Mouse (Mus musculus) CD4-positive helper T cell, adult 2 months (primary cell): Measurements from ENCODE around the gene Dpp10.

Source experiments
- DNase-seq: peaks from one replicate; pipeline ENCODE4 v3.0.0-alpha.2; 2012; ENCODE audit warnings: low read depth, missing footprints, low spot score

The Dpp10 gene

DNA sequence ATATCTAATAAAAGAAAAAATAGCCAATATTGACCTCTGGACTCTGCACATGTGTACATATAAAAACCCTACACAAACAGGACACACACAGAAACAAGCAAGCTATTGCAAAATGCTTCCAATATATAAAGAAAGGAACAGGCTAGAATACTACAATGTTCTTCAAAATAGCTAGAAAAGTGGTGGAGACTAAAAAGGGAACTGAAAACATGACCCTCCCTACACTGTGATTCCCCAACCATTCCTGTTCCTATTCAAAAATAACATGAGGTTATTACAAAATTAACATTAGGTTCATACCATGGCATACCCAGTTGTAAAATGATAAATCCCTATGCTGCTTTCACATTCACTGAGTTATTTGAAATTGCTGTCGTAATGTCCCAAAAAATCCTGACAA, 125.8 kb downstream of the Dpp10 start:
- no peak for DNase-seq

DNA sequence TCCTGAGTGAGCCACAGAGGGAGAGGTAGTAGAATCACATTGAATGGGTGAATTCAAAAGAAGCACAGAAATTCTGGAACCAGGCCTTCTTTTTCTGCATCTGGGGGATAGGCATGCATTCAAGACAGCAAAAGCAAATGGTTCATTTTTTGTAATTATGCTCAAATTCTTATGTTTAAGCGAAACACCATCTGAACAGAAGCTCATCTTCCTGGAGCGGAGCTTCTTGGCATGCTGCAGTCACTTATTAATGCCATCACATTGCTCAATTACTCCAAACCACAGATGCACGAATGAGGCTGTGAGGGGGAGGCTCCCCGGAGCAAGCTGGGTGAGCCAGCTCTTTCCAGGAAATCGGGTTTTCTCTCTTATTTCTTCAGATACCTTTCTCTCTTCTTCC, 142.7 kb downstream of the Dpp10 start:
- DNase-seq = no peak

DNA sequence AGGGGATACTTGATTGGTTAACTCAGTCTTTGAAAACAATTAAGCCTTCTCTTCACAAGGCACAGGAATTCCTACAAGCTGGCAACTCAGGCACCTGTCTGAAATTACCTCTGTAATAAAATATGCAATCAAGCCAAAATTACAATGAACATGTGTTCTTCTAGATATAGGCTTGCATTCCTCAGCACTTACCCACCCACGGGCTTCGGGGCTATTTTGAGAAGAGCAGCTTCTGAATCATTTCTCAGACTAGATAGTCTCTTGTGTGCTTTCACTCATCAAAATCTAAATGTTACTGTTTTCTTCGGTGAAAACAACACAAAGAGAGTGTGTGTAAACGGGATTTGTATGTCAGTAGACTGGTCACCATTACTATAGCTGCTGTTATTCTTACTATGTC, 144.1 kb downstream of the Dpp10 start:
- DNase-seq = no peak

DNA sequence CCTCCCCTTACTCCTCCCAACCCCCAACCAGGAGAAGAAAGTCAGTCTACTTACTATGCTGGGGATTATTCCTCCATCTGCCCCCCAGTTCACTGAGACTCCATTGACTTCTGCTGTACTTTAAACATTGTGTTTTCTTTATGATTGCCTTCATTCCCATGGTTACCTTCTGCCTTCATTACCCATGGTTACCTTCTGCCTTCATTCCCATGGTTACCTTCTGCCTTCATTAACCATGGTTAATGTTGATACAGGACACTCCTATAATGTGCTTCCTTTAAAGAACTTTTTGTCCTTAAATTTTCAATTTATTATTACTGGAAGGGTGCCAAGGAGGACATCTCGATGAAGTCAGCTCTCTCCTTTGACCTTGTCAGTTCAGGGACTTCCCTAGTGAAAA, 158.1 kb downstream of the Dpp10 start:
- DNase-seq = no peak

DNA sequence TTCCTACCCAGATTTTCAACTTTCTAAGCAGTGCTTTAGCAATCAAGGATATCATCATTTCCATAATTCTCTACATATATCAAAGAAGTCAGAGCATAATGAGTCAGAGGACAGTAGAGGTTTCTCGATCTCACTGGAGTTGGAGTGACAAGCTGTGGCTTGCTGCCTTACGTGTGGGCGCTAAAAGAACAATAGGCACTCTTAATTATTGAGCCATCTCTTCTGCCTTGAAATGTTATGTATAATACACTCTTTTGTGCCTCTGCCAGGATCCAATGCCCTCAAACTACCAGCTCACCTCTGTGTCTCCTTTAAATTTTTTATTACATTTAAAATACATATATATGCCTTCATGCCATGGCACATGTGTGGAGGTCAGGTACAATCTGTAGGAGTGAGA, 198.5 kb downstream of the Dpp10 start:
- no peak for DNase-seq

DNA sequence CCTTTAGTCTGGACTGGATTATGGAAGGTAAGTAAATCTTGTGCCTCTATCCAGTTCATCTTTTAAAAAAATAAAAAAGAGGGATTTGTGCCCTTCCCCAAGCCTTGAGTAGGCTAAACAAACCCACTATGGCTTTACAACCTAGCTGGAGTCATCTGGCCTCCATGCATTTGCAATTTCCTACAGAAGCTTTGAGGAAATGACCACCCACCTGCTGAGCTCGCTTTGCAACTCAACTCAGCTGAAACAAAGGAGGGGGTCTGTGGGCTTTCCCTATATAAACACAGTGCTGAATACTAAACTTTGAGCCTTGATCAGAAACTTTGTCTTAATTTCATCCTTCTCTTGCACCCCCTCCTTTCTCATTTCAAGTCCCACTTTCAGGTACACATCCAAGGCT, 244.2 kb downstream of the Dpp10 start:
- DNase-seq = no peak

DNA sequence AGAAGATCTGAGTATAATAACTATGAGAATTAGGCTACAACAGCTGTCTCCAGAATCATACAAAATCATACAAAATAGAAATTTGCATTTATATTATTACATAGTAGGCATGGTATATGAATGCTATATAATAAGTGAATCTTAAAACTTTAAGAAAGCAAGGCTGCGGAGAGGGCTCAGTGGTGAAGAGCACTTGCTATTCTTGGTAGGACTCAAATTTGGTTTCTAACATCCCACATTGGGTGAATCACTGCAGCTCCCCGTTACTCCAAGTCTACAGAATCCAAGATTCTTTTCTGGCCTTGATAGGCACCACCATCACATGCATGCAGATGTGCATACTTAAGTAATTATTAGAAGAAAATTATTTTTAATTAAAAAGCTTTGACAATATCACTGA, 279.8 kb downstream of the Dpp10 start:
- DNase-seq = no peak

DNA sequence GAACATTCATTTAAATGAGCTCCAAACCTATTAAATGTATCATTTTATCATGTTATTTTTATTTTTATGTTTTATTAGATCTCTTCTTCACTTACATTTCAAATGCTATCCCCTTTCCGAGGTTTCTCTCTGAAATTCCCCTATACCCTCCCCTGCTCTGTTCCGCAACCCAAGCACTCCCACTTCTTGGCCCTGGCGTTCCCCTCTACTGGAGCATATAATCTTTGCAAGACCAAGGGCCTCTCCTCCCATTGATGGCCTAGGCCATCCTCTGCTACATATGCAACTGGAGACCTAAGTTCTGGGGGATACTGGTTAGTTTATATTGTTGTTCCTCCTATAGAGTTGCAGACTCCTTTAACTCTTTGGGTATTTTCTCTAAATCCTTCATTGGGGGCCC, 283.1 kb downstream of the Dpp10 start:
- DNase-seq = no peak

DNA sequence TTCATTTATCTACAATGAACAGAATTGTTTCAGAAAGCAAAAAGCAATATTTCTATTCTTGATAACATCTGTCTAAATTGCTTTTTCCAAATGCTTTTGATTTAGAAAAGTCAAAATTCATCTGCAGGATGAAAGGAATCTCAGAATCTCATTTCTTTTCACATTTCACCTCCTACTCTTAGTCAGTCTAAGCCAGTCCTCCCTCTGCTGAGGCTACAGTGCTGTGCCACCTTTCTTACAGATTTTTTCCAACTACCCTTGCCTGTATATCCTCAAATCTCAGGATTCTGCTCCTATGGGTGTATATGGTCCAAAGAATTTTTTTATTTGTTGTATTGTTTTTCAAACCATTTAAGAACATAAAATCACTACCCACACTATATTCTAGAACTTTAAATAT, 289.3 kb downstream of the Dpp10 start:
- DNase-seq = no peak

DNA sequence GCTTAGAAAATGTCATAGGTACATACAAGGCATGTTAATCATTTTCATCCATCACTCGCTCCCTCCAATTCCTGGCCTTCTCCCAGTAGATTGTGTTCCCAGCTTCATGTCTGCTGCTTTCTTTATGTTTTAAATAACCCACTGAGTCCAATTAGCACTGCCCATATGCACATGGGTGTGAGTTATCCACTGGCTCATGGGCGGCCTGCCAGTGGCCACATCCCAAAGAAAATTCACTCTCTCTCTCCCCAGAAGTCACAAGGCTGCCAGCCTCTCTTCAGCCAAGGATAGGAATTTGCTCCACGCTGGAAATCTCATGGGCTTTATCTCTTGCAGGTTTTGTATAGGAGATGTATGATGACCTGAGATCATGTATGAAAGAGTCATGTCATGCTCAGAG, 338.1 kb downstream of the Dpp10 start:
- DNase-seq = no peak

DNA sequence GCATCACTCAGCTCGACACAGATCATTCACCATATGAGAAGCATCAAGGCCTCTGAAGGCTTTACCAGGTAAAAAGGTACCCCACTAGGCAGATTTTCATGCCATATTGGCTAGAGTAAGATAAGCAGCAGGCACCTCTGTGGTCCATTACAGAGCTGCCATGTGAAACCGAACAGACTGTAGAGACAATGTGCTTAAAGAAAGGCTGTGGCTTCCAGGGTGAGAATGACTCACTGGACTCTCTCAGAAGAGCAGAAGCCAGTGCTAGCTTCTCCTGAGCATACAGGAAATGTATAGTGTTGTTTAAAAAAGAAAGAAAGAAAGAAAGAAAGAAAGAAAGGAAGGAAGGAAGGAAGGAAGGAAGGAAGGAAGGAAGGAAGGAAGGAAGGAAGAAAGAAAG, 386.9 kb downstream of the Dpp10 start:
- no peak for DNase-seq

DNA sequence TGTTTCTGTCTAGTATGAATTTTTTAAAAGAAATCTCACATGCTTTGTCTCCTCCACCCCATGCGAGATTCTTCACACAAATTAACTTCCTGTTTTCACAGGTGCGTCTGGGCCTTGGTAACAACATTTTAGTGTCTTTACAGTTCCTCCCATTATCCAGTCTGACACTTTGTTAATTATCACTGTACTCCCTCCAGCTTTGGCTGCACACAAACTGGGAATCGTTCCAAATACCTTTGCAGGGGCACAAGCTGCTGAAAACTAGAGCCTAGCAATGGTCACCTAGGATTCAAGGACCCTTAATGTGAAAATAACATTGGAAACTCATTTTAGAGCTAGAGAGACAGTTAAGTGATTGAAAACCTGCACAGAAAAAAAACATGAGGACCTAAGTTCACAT, 388.8 kb downstream of the Dpp10 start:
- DNase-seq = no peak

DNA sequence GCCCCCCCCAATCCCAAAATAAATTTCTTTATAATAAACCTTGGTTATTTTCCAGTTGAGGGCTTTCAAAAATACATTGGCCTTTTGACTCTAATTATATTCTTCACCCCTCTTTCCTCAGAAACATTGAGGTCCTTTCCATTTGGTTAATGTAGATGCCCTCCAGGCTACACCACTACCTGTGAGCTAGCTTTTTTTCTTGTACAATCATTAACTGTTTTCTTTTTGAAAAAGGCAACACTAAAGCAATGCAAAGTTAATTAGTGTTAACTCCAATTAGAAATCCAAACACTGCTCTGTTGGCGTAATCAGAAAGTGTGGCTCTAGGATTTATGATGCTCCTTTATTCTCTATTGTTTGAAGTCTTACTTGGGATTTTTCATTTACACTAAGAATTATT, 407.5 kb downstream of the Dpp10 start:
- DNase-seq = no peak

DNA sequence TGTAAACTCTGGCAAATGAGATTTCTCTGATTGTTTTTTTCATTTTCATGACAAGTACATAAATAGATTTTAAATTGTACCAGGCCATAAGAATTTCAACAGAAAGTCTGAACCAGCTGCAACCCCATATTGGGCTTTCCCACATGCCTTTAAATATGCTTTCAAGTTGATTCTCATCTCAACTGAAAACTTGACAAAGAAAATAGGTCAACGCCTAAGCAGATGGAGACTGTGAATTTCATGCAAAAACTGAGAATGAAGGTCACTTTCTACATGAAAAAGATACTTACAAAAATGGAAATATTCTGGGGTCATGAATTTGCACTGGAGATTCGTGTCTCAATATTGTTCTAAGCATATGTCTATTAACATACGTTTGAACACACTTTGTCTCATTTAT, 417.1 kb downstream of the Dpp10 start:
- DNase-seq = no peak

DNA sequence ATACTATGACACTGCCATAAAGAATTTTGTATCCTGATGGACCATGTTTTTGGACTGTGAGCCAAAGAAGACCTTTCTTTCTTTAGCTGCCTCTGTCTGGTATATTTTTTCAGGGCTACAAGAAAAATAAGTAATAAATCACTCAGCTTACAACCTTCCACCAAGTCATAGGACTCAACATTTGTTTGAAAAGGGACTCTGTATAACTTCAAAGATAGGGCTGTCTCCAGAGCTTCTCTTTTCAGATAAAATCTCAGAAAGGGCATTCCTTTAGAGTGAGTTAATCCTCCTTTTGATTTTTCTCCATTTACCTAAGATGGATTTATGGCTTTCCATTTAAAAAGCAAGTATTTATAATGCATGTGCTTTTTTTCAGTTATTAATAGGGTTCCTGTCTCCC, 460.5 kb downstream of the Dpp10 start:
- no peak for DNase-seq

DNA sequence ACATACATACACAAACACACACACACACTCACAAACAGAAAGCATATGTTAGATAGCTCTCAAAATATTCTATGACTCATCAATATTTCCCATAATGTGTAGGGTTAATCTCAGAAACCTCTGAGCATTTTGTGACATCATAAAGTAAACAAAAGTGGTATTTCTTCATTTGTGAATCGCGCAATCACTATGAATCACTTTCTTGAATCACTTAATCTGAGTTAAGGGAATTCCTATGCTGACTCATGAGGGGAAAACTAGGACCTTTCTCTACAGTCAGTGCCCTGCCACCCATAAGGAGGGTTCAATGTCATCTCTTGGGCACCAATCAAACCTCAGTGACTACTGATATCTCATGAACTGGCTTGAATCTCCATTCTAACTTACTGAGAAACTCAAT, 465.2 kb downstream of the Dpp10 start:
- no peak for DNase-seq

DNA sequence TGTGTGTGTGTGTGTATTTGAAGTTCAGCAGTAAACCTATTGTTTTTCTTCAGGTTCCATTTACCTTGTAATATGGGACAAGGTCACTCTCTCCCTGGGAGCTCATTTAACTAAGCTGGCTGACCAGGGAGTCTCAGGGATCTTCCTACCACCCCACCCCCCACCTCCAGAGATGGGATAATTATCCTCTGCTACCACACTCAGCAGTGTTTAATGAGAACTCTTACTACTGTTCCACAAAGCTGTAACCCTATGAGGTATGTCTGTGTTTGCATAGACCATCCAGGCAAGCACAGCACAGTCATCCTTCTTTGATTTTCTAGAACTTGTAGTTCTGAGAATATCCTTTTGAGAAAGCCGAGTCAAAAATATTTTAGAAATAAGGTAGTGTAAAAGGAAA, 471.6 kb downstream of the Dpp10 start:
- no peak for DNase-seq

DNA sequence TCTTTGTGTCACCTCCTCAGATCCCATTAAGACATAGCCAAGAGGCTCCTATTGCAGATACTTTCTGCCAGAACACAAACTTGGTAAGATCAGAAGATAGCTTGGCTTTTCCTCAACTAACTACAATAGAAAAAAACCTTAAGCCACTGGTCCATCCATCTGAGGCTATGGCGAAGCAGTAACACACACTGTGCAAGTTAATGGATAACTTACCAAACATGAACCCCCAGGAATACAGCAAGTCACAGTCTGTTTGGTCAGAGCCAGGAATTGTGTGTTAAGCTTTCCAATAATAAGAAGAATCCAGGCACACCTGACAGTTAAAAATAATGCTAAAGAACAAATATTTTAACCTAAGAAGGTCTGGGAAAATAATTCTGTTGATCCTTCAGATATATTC, 502.9 kb downstream of the Dpp10 start:
- no peak for DNase-seq

DNA sequence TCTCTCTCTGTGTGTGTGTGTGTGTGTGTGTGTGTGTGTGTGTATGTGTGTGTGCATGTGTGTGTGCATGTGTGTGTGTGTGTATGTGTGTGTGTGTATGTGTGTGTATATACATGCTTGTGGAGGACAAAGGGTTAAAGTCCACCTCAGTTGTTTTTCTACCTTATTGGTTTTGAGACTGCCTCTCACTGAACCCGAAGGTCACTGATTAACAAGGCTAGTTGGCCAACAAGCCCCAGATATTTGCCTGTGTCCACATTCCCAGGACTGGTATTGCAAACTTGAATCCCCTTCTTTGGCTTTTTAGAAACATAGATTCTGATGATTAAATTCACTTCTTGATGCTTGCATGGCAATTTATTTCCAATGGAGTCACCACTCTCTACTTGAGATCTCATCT, 577.6 kb downstream of the Dpp10 start:
- DNase-seq = no peak

DNA sequence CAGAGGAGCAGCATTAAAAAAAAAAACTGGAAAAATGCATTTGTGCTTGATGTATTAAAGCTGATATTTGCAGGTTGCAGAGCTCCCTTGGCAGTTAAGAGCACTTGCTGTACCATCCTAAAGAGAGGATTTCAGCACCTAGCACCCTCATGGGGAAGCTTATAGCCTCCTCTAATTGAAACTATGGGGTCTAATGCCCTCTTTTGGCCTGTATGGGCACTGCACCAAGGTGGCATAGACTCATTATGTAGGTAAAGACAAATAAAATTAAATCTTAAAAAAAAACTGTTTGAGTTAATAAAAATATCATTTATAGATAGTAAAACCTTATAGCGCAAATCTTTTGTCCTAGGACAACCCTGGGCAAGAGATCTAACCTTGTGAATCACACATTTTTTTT, 631.2 kb downstream of the Dpp10 start:
- DNase-seq = no peak

DNA sequence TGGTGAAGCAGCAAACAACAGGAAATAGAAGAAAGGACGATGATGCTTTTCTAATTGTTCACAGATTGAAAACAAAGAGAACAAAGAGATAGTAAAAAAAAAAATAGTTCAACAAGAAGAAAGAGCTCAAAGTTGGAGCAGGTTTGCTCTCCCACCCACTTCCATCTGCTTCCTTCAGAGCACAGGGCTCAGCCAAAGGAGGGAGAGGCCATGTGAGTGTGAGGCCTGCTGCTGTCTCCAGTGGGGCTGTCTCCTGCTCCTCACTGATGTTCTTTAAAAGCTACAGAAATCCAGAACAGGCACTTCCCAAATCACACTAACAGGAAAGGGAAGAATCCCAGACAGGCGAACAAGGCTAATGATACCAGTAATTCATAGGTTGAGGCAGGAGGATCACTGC, 694.1 kb downstream of the Dpp10 start:
- DNase-seq = no peak

DNA sequence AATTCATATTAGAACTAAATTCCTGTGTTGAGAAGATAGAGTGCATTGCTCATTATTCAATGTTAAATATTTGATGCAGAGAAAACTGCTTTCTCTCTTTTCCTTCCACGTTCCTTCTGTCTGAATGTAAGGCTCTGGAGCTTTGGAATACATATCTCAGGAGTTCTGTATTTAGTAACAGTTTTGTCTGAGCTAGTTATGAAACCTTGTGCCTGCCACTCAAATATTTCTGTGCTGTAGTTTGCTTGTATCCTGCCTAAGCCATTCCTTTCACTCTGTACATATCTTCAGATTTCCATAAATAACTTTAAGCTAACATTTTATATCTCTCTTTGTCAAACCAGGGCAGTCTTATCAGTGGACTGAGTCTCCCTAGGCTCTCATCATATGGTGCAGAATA, 707.5 kb downstream of the Dpp10 start:
- no peak for DNase-seq

DNA sequence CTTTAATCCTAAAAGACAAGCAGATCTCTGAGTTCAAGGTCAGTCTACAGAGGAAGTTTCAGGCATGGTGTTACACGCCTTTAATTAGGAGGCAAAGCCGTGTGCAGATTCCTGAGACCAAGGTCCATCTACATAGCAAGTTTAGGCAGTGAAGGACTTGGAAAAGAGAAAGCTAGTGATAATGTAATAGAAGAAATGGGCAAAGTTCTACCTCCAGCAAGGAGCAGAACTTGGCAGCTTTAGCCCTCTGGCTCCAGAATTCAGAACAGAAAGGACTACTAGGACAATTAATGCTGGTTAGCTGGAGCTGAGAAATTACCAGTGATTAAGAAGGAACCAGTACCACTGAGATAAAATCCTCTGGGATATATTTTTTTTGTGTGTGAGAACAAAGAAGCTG, 728.5 kb downstream of the Dpp10 start:
- DNase-seq = no peak
